Mouse (Mus musculus) layer of hippocampus, adult 9-10 months (tissue): ENCODE data around the gene Nlk.

Source experiments
- DNase-seq: peaks from one replicate; pipeline ENCODE4 v3.0.0; 2022; ENCODE audit warnings: low spot score

The Nlk gene

GRCm38 (mm10) chr11:78696777-78697752 lies at the start of gene Nlk:
Gene Nlk, minus strand, starts transcription at chr11:78697373.
- peak; percentile 97 for DNase-seq

GRCm38 (mm10) chr11:78746264-78746663 lies 49.1 kb upstream of the Nlk start:
- no peak for DNase-seq

GRCm38 (mm10) chr11:78745475-78745874 lies 48.3 kb upstream of the Nlk start:
- no peak for DNase-seq

- no peak for DNase-seq
These were observed 45.3 kb upstream of the Nlk start for GRCm38 (mm10) chr11:78742461-78742860.

- DNase-seq = no peak
These were observed 44.8 kb upstream of the Nlk start for GRCm38 (mm10) chr11:78741958-78742357.

- no peak for DNase-seq
These were observed 42.2 kb upstream of the Nlk start for GRCm38 (mm10) chr11:78739361-78739760.

- no peak for DNase-seq
These were observed 39.8 kb upstream of the Nlk start for GRCm38 (mm10) chr11:78736877-78737408.

- DNase-seq = no peak
These were observed 38.0 kb upstream of the Nlk start for GRCm38 (mm10) chr11:78735168-78735567.

- no peak for DNase-seq
These were observed 35.4 kb upstream of the Nlk start for GRCm38 (mm10) chr11:78732619-78733018.

- no peak for DNase-seq
These were observed 33.7 kb upstream of the Nlk start for GRCm38 (mm10) chr11:78730902-78731301.

- no peak for DNase-seq
These were observed 30.9 kb upstream of the Nlk start for GRCm38 (mm10) chr11:78728041-78728440.

- DNase-seq = no peak
These were observed 29.2 kb upstream of the Nlk start for GRCm38 (mm10) chr11:78726366-78726765.

- no peak for DNase-seq
These were observed 27.6 kb upstream of the Nlk start for GRCm38 (mm10) chr11:78724792-78725191.

- DNase-seq = no peak
These were observed 24.2 kb upstream of the Nlk start for GRCm38 (mm10) chr11:78721419-78721818.

GRCm38 (mm10) chr11:78717655-78718054 lies 20.5 kb upstream of the Nlk start:
- no peak for DNase-seq

GRCm38 (mm10) chr11:78708642-78709041 lies 11.5 kb upstream of the Nlk start:
- DNase-seq = no peak

- no peak for DNase-seq
These were observed 8.9 kb upstream of the Nlk start for GRCm38 (mm10) chr11:78706026-78706425.

GRCm38 (mm10) chr11:78703085-78703484 lies 5.9 kb upstream of the Nlk start:
- no peak for DNase-seq

- DNase-seq = no peak
These were observed 5.1 kb upstream of the Nlk start for GRCm38 (mm10) chr11:78702319-78702718.

- peak; percentile 96 for DNase-seq
These were observed 589 bp upstream of the Nlk start for GRCm38 (mm10) chr11:78697753-78698171.

GRCm38 (mm10) chr11:78694249-78694648 lies 2.9 kb downstream of the Nlk start:
- no peak for DNase-seq

- no peak for DNase-seq
These were observed 3.9 kb downstream of the Nlk start for GRCm38 (mm10) chr11:78693307-78693706.

GRCm38 (mm10) chr11:78691201-78691600 lies 6.0 kb downstream of the Nlk start:
- no peak for DNase-seq
